Mouse (Mus musculus) hindbrain, embryonic 13.5 days (tissue): Measurements from ENCODE around the gene Zfp667. TPM values are rescaled to one million over a fixed set of nuclear protein-coding genes. Genes with fewer than 3 reads are reported as not detected.
"Not testable (repeated sequence)": the region's sequence is repeated elsewhere in the genome, so short reads cannot be mapped to it uniquely, and the experiment has no call there.

Source experiments
- ATAC-seq: fragments of 200-750 bp; cut with Nextera tagmentation; 2 replicates; pipeline ENCODE4 v1.8.0; 2017; ENCODE audit warnings: moderate TSS enrichment; ENCODE audit not compliant: low FRiP score
- H3K27ac ChIP-seq: fragments of 300-500 bp; sonication (generic); 2 replicates; pipeline ENCODE4 v1.5.1; 2015; ENCODE audit warnings: inconsistent platforms, mild to moderate bottlenecking, moderate library complexity
- H3K27me3 ChIP-seq: fragments of 300-500 bp; sonication (generic); 2 replicates; pipeline ENCODE4 v1.6.1; 2015; ENCODE audit warnings: mild to moderate bottlenecking, inconsistent platforms
- H3K36me3 ChIP-seq: fragments of 300-500 bp; sonication (generic); 2 replicates; pipeline ENCODE4 v1.6.1; 2015; ENCODE audit warnings: mild to moderate bottlenecking, inconsistent platforms
- H3K4me1 ChIP-seq: fragments of 300-500 bp; sonication (generic); replicated peaks from 2 replicates; pipeline ENCODE4 v1.6.1; 2015; ENCODE audit warnings: inconsistent platforms
- H3K4me2 ChIP-seq: fragments of 300-500 bp; sonication (generic); 2 replicates; pipeline ENCODE4 v1.6.1; 2015; ENCODE audit warnings: inconsistent platforms, mild to moderate bottlenecking, moderate library complexity
- H3K4me3 ChIP-seq: fragments of 300-500 bp; sonication (generic); 2 replicates; pipeline ENCODE4 v1.5.1; 2015; ENCODE audit warnings: mild to moderate bottlenecking, inconsistent platforms
- H3K9ac ChIP-seq: fragments of 300-500 bp; sonication (generic); 2 replicates; pipeline ENCODE4 v1.6.1; 2015; ENCODE audit warnings: mild to moderate bottlenecking, inconsistent platforms
- H3K9me3 ChIP-seq: fragments of 300-500 bp; sonication (generic); 2 replicates; pipeline ENCODE4 v1.6.1; 2016; ENCODE audit warnings: inconsistent platforms
- WGBS: fragments of 180-500 bp; shearing (Covaris S2); methylation state at CpG from one replicate; pipeline ENCODE4 v1.1.7; 2015; 5-methylcytosine and 5-hydroxymethylcytosine counted together
- polyA plus RNA-seq: library from polyadenylated mRNA; unstranded; fragments of >200 nt; fragmentation: Nextera tagmentation; extraction: Ambion mirVana; gene quantifications from 2 replicates; pipeline ENCODE4 v1.2.1, GENCODE M21; 2015

The Zfp667 gene
- 20.2 and 22.7 TPM in 2 replicates for polyA plus RNA-seq

DNA sequence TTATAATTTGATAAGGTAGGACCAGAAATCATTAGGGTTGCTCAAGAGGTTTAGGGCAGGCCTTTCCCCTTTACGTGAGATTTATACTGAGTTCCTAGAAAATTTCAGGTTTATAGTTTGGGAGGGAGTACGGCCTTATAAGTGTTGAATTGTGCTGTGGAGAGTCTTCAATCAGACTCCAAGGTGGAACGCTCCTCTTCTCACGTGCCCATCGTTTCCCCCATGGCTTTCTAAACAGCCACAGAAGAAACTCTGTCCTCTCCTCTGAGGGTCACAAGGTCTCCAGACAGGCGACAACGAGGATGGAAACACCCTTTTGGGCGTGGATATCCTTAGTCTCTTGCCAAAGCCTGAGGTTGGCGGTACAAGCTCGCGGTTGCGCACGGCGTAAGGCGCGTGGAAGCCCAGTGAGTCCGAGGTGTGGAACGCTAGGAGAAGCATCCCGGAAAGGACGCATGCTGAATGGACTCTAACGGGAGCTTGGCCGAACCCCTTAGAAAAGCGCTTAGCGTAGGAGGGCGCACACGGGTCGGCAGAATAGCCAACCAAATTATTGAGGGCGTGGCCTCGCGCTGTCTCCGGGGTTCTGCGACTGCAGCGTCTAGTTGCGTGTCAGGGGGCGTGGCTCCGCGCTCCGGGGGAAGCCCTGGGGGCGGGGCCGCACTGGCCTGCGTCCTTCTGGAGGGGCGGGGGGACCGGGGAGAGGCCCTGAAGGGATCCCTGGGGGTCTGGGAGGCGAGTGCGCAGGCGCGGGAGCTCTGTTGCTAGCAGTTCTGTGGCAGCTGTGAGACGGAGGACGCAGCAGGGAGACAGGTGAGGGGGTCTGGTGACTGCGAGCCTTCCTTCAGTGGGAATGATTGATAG, at the start of gene Zfp667:
TSS of gene Zfp667 (plus strand) at position 738 of the 864 bp plus-strand sequence.
- Histone ChIP-seq H3K4me2 (peak within 1 kb of the TSS; percentile 83), H3K27ac (peak within 1 kb of the TSS; percentile 90), H3K4me3 (peak within 1 kb of the TSS; percentile 58), H3K9me3 (no peaks in the 10 kb centered on the region), H3K4me1 (peaks cover 31% of the 10 kb centered on the region), H3K36me3 (peaks cover 7% of the 10 kb centered on the region), H3K9ac (peak within 1 kb of the TSS; percentile 72), H3K27me3 (no peaks in the 10 kb centered on the region)
- WGBS = 3% methylated on average over 50 of the region's 50 CpGs
- peak; percentile 65 for ATAC-seq

DNA sequence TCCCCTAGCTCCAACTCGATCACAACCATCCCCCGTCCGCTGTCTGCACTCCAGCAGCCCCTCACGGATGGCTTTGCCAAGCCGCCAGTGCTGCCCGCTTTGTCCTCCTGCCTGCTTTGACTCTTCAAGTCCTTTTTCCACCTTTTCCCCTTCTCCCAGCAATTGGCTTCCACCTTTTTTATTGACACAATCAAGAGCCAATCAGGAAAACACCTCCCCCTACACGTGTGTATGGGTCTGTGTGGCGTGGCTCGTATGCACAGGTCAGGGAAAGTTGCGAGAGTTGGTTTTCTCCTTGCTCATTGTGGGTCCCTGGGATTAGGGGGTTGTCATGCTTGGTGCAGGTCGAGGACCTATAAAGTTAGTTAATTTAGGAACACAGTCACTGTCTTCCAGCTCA, 46.6 kb upstream of the Zfp667 start:
- H3K27me3 ChIP-seq = no peaks in the 10 kb centered on the region
- H3K9me3 ChIP-seq = no peaks in the 10 kb centered on the region
- H3K9ac ChIP-seq = no peak overlapping the region
- no peak overlapping the region for H3K27ac ChIP-seq
- no peak for ATAC-seq
- WGBS = 51% methylated on average over 11 of the region's 11 CpGs
- no peak overlapping the region for H3K4me2 ChIP-seq
- H3K4me3 ChIP-seq = no peak overlapping the region
- H3K36me3 ChIP-seq = no peaks in the 10 kb centered on the region
- no peaks in the 10 kb centered on the region for H3K4me1 ChIP-seq

DNA sequence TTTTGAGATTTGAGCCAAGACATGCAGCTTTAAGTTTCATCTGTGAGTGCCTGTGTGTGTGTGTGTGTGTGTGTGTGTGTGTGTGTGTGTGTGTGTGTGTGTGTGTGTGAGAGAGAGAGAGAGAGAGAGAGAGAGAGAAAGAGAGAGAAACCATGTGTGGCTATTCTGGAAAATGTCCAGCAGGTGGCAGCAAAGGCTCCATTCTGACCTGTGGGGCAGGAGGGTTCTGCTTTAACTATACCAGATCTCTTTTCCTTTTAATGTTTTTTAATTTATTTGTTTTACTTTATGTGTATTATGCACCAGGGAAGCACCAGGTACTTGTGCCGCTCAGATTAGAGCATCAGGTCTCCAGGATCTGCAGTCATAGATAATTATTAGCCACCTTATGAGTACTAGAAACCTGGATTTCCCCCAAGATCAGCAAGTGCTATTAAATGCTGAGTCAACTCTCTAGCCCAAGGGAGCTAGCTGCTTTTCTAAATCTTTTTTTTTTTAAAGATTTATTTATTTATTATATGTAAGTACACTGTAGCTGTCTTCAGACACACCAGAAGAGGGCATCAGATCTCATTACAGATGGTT, 45.4 kb upstream of the Zfp667 start:
- H3K27me3 ChIP-seq = not testable (repeated sequence)
- WGBS = 15% methylated on average over 1 of the region's 1 CpGs

DNA sequence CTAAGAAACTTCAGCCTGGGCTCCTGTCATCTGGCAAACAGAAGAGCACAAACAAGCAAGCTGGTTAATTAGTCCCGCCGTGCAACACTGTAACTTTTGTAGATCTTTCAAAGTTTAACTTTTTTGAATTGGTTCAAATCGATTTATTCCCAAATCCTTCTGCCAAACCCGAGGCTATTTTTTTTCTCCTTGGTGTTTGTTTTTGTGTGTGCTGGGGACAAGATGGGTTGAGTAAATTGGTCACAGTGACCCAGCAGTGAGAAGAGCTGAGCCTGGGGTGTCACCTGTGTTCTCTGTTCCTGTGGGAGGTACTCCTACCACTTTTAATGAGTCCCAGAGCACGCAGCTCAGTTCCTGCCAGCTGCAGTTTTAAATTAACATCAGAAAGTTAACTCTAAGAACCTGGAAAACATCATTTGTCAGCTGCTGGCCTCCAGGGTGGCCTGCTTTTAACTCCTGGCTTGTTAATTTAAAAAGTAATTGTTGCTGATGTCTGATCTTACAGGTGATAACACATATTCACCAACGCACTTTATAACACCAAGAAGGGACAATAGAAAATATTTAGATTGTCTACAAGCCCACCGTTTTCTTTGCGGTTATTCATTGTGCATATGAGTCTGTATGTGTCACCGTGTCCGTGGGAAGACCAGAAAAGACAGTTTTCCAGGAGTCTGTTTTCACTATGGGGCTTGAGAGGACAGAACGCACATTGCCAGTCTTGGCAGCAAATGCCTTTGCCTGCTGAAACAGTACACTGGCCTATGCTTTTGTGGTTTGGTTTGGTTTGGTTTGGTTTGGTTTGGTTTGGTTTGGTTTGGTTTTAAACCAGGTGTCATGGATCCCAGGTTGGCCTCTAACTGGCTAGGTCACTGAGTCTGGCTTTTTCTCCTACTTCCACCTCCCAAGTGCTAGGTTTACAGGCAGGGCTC, 41.8 kb upstream of the Zfp667 start:
- no peaks in the 10 kb centered on the region for H3K9me3 ChIP-seq
- H3K27ac ChIP-seq = no peak overlapping the region
- no peak overlapping the region for H3K4me3 ChIP-seq
- no peak for ATAC-seq
- WGBS = 63% methylated on average over 11 of the region's 11 CpGs
- no peak overlapping the region for H3K9ac ChIP-seq
- no peak overlapping the region for H3K4me2 ChIP-seq
- no peaks in the 10 kb centered on the region for H3K36me3 ChIP-seq
- H3K4me1 ChIP-seq = no peaks in the 10 kb centered on the region
- no peaks in the 10 kb centered on the region for H3K27me3 ChIP-seq

More for the DNA sequence above, 45.4 kb upstream of the Zfp667 start:
- not testable (repeated sequence) for H3K36me3 ChIP-seq, H3K4me3 ChIP-seq, H3K9ac ChIP-seq, ATAC-seq, H3K4me2 ChIP-seq, H3K27ac ChIP-seq, H3K9me3 ChIP-seq, H3K4me1 ChIP-seq

DNA sequence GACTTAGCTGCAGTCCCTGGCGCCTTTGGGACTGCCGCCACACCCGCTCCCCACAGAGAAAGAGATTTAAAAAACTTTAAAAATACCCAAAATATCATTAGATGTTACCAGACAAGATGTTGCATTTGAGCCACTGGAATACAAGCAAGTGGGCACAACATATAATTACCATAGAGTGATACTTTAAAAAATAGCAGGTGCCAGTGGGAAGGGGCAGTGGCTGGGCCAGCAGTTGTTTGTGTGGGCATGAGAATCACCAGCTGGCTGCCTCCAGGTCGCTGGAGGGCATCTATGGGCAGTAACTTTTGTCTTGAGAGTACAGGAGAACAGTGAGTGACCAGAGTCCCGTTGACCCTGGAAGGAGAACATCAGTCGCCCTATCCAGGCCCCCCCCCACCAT, 34.0 kb upstream of the Zfp667 start, which contains the start of gene Epp13:
TSS of gene Epp13 (plus strand) at position 301 of the 400 bp plus-strand sequence.
- no peaks in the 10 kb centered on the region for H3K36me3 ChIP-seq

DNA sequence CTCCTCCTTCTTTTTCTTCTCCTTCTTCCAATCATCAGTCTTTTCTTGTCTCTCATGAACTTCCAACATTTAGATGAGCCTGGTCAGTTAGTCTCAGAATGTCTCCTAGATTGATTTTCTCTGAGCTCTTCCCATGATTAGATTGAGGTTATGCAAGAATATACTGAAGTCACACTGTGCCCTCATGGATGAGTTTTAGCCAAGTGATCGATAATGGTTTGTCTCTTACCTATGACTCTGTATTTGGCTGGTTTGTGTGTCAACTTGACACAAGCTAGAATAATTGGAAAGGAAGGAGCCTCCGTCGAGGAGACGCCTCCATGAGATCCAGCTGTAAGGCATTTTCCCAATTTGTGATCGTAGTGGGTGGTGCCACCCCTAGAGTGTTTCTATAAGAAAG, 31.9 kb upstream of the Zfp667 start:
- WGBS = 92% methylated on average over 5 of the region's 5 CpGs
- H3K27ac ChIP-seq = no peak overlapping the region
- no peak overlapping the region for H3K4me3 ChIP-seq
- H3K36me3 ChIP-seq = no peaks in the 10 kb centered on the region
- no peaks in the 10 kb centered on the region for H3K9me3 ChIP-seq
- no peak for ATAC-seq
- no peak overlapping the region for H3K9ac ChIP-seq
- H3K27me3 ChIP-seq = no peaks in the 10 kb centered on the region
- no peaks in the 10 kb centered on the region for H3K4me1 ChIP-seq
- H3K4me2 ChIP-seq = no peak overlapping the region

More for the DNA sequence above, 34.0 kb upstream of the Zfp667 start, which contains the start of gene Epp13:
- Histone ChIP-seq H3K4me3 (no peak within 1 kb of the TSS), H3K4me2 (no peak within 1 kb of the TSS), H3K9ac (no peak within 1 kb of the TSS), H3K9me3 (no peaks in the 10 kb centered on the region), H3K27me3 (no peaks in the 10 kb centered on the region), H3K4me1 (no peaks in the 10 kb centered on the region), H3K27ac (no peak within 1 kb of the TSS)
- no peak for ATAC-seq
- WGBS = 80% methylated on average over 6 of the region's 6 CpGs

DNA sequence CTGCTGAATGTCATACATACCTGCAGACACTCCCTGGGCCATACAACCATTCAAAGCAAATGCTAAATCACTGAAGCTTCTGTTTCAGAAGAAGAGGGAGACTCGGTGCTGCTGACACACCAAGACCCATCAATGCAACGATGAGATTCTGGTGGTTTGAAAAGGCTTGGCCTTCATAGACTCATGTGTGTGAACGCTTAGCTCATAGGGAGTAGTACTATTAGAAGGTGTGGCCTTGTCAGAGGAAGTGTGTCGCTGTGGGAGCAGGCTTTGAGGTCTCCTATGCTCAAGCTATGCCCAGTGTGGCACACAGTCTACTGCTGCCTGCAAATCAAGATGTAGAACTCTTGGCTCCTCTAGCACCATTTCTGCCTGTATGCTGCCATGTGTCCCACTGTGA, 29.0 kb upstream of the Zfp667 start:
- no peak overlapping the region for H3K27ac ChIP-seq
- WGBS = 92% methylated on average over 4 of the region's 4 CpGs

DNA sequence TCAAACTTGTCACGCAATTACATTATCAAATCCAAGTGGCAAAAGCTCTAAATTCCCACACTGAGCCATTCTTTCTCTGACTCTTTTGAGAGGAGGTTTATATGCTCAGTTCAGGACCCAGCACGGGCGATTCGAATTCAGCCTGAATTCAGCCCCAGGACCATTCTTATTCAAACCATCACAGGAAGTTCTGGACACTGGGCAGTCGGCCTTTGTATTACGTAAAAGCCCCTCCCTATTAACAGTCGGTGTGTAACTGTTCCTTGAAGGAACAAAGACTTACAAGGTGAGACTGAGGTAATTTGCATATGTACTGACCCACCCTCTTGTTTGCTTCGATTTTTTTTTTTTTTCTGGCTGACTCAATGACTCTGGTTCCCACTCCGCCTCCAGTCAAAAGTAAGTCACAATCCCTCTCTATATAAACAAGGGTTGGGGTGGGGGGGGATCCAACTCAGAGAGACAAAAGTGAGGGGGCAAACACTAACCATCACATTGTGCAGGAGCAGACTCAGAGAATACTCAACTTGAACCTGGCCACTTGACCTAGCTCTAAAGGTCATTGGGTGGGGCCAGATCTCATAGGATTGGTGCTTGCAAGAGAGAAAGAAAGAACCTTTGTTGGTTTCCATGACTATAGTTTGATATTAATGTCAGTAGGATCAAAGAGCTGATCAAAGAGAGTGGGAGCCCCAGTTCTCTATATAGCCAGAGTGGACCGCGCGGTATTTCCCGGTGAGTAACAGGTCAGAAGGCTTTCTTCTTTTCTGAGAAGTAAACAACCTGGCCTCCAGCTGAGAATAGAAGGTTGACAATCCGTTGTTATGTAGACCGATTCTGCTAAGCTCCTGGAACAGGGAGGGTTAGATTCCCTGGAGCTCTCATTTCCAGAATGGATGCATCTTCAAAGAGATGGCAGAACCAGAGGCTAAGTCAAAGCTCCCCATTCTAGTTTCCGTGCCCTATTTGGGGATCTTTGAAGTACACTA, 27.9 kb upstream of the Zfp667 start:
- 28% methylated on average over 16 of the region's 16 CpGs for WGBS
- Histone ChIP-seq H3K4me2 (no peak overlapping the region), H3K27ac (no peak overlapping the region), H3K36me3 (no peaks in the 10 kb centered on the region), H3K27me3 (no peaks in the 10 kb centered on the region), H3K9me3 (no peaks in the 10 kb centered on the region), H3K9ac (no peak overlapping the region), H3K4me1 (no peaks in the 10 kb centered on the region), H3K4me3 (no peak overlapping the region)
- ATAC-seq = no peak

More for the DNA sequence above, 29.0 kb upstream of the Zfp667 start:
- H3K4me1 ChIP-seq = no peaks in the 10 kb centered on the region
- H3K9ac ChIP-seq = no peak overlapping the region
- no peaks in the 10 kb centered on the region for H3K36me3 ChIP-seq
- no peak overlapping the region for H3K4me2 ChIP-seq
- no peak overlapping the region for H3K4me3 ChIP-seq
- no peaks in the 10 kb centered on the region for H3K27me3 ChIP-seq
- H3K9me3 ChIP-seq = no peaks in the 10 kb centered on the region
- no peak for ATAC-seq

DNA sequence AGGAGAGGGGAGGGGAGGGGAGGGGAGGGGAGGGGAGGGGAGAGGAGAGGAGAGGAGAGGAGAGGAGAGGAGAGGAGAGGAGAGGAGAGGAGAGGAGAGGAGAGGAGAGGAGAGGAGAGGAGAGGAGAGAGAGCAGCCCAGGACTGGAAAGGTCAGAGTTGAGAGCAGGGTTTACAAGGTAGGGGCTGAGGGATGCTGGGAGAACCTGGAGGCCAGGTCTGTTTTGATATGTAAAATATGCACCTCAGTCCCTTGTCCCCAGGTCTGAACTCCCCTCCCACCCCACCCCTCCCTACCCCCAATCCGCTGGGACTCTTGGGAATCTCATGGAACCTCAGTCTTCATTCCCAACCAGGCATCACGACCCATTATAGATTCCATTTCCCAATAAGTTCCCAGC, 26.4 kb upstream of the Zfp667 start:
- ATAC-seq, H3K4me2 ChIP-seq, H3K36me3 ChIP-seq, H3K27me3 ChIP-seq, H3K4me3 ChIP-seq, H3K9me3 ChIP-seq, H3K4me1 ChIP-seq, H3K9ac ChIP-seq, H3K27ac ChIP-seq: not testable (repeated sequence)
- WGBS = 44% methylated on average over 2 of the region's 2 CpGs

DNA sequence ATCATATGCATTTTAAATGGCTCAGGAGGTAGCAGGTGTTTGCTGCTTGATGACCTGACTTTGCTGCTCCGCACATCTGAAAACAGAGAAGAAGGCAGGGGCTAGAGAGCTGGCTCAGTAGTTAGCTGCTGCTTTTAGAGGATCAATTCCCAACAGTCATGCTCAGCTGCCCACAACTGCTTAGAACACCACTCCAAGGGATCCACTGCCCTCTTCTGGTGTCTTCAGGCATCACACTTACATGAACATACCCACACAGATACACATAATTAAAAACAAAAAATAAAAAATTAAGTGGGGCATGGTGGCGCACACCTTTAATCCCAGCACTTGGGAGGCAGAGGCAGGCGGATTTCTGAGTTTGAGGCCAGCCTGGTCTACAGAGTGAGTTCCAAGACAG, 24.3 kb upstream of the Zfp667 start:
- 85% methylated on average over 3 of the region's 3 CpGs for WGBS
- Histone ChIP-seq H3K9me3 (no peaks in the 10 kb centered on the region), H3K36me3 (no peaks in the 10 kb centered on the region)

DNA sequence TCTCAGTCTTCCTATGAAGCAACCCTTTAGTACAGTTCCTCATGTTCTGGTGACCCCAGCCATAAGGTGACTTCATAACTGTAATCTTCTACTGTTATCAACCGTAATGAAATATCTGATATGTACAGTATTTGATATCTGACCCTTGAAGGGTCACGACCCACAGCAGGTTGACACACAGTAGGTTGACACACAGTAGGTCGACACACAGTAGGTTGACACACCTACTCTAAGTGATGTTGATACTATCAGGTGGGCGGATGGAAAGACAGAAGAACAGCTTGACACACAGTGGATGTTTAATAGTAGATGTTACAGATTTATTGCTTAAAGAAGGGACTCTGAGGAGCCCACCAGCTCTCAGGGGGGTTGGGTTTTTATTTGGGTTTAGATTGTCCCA, 23.4 kb upstream of the Zfp667 start:
- 90% methylated on average over 4 of the region's 4 CpGs for WGBS
- H3K36me3 ChIP-seq = no peaks in the 10 kb centered on the region
- no peak overlapping the region for H3K27ac ChIP-seq
- no peak overlapping the region for H3K9ac ChIP-seq
- H3K9me3 ChIP-seq = no peaks in the 10 kb centered on the region
- no peak overlapping the region for H3K4me2 ChIP-seq
- H3K4me1 ChIP-seq = no peaks in the 10 kb centered on the region
- ATAC-seq = no peak
- H3K27me3 ChIP-seq = no peaks in the 10 kb centered on the region
- no peak overlapping the region for H3K4me3 ChIP-seq

More for the DNA sequence above, 24.3 kb upstream of the Zfp667 start:
- Histone ChIP-seq H3K27ac (no peak overlapping the region), H3K9ac (no peak overlapping the region), H3K4me1 (no peaks in the 10 kb centered on the region), H3K4me3 (no peak overlapping the region), H3K4me2 (no peak overlapping the region), H3K27me3 (no peaks in the 10 kb centered on the region)
- no peak for ATAC-seq
